Mouse (Mus musculus): ENCODE data around the gene Fam199x.

GRCm38 (mm10) chrX:137017668-137018067 lies 31.7 kb upstream of the Fam199x start:
- TF ChIP-seq POLR2A (IDR thresholded peaks at IDR 0.05; ENCODE audit: insufficient read depth, low read depth, low read length), result no peak
- TF ChIP-seq CTCF (IDR thresholded peaks at IDR 0.05; ENCODE audit: insufficient read depth, low read depth, low read length), result no peak
